Mouse (Mus musculus) heart, adult 8-10 months (tissue): ENCODE results near the gene Yjefn3. TPM values are rescaled to one million over a fixed set of nuclear protein-coding genes. Genes with fewer than 3 reads are reported as not detected.

ENCODE experiments used
- DNase-seq: peaks from one replicate; pipeline ENCODE4 v3.0.0; 2022; ENCODE audit warnings: low spot score
- total RNA-seq, 4 experiments: library from RNA; stranded (reverse); gene quantifications; 2 replicates each; pipeline ENCODE4 v1.2.4; 2022

The Yjefn3 gene
- total RNA-seq, 4 experiments from 2014 or later = 9.5 to 16.7 (median 13.2) TPM

DNA sequence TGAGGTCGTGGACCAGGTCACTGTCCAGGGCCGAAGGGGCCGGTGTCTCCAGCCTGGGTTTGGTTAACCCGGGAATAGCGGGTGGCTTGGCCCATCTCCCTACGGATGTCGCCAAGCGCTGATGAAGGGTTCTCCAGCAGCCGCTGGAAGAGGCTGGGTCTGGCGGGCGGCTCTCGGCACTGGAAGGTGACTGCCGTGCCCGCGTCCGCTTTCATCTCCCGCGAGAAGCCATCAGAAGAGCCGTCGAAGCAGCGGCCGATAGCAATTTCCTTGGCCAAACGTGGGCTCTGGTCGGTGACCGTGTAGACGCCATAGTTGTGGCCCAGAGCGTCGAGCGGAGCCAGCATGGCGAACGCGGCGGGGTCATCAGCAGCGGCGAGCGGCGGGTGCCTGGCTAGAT lies 21.7 kb downstream of the Yjefn3 start:
- no peak for DNase-seq

- no peak for DNase-seq
These were observed 22.8 kb downstream of the Yjefn3 start for GRCm38 (mm10) chr8:69879678-69880077.

- no peak for DNase-seq
These were observed 24.5 kb downstream of the Yjefn3 start for GRCm38 (mm10) chr8:69877992-69878391.

GRCm38 (mm10) chr8:69877396-69877795 lies 25.1 kb downstream of the Yjefn3 start:
- DNase-seq = no peak

DNA sequence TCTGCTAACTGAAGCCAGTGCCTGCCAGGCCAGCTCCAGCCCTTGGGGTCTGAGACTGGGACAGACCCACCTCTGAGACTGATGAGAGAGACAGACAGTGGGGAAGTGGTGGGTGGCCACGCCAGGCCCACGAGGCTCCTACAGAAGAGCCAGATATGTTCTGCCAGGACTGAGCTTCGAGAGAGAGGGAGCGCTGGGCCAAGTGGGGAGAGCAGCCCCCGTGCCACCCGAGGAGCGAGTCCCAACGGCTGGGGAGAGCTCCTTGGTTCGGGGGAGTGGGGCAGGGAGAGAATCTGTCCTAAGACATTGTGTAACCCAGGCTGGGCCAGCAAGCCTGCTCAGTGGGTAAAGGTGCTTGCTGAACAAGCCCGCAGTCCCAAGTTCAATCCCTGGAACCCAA lies 25.5 kb downstream of the Yjefn3 start:
- DNase-seq = no peak

DNA sequence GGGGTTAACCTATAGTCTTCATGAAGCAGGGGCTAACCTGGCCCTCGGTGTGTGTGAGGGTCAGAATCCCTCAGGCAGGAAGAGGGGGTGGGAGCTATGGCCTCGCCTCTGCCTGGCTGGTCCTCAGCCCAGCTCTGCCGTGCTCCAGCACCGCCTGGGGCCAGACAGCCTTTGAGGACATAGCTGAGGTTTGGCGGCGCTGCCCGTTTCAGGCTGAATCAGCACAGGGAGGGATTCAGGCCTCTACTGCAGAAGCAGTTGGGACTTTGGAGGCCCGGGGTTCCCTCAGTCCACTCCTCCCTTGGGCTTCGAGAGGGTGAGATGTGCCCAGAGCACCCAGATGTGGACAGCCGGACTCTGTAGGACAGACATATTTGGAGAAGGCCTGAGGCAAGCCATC lies 26.4 kb downstream of the Yjefn3 start:
- DNase-seq = no peak

DNA sequence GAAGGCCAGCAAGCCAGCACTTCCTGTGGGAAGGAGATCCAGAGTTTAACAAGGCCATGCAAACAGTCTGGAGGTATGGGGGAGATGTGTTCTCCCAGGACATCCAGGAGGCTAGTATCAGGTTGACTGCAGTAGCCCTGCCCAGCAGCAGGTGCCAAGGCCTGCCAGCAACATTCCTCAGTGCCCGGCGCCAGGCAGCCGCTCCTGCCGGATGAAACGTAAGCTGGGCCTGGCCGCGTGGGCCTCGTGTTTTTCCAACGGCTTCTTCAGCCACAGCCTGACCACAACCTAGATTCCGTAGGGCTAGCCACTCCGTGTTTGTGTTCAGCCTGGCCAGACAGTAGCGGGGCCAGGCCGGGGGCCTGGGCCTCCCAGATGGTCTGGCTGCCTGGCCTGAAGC lies 27.9 kb downstream of the Yjefn3 start:
- no peak for DNase-seq

GRCm38 (mm10) chr8:69874155-69874554 lies 28.4 kb downstream of the Yjefn3 start:
- peak; percentile 65 for DNase-seq

- no peak for DNase-seq
These were observed 31.6 kb downstream of the Yjefn3 start for GRCm38 (mm10) chr8:69870907-69871306.

DNA sequence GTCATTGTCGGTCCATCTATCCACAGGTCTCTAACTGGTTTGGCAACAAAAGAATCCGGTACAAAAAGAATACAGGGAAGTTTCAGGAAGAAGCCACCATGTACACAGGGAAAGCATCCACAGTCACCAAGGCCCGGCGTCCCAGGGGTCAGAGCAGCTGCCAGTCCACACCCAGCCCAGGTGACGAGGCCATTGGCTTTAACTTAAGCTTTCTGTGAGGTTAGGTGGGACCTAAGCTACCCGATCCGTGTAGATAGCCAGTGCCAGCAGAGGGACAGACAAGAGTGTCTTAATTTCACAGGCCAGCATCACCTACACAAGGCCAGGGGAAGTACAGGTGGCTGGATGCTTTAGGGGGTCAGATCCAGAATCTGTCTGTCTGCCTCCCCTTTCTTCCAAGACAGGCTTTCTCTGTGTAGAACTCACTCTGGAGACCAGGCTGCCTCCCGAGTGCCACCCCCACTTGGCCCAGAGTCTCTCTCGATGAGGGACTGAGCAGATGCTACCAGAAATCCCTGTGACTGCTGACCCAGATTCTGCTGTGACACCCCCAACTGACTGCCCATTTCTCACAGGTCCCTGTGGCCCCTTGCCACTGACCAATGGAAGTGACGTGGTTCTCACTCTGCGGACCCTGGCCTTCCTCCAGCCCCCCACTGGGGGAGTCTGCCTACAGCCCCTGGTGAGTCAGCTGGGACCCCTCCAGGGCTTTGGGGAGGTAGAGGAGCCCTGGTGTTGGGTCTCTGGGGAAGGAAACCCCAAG lies 32.3 kb downstream of the Yjefn3 start:
- no peak for DNase-seq

DNA sequence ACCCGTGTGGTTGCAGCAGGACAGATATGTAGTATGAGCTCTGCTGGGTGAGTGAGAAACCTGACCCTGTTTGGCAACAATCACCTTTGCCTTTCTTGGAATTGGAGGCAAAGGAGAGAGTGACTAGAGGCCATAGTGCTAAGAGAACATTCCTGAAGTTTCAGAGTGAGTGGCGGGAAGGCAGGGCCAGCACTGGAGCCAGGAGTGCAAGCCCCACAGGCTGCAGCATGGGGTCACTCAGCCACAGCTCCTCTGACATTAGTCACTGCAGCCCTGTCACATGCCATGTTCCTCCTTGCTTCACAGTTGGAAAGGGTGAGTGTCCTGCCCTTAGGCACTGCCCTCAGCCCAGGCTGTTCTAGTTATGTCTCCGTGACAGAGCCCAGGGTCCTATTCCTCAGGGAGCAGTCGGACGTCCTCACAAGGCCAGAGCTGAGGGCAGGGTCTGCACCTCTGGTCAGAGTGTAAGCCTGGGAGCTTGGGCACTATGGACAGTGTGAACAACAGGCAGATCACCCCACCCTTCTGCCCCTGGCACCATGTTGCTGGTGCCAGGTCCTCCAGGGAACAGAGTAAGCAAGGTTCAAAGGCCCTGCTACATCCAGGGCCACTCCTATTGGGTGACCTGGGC lies 34.7 kb downstream of the Yjefn3 start:
- no peak for DNase-seq

- no peak for DNase-seq
These were observed 38.3 kb downstream of the Yjefn3 start for GRCm38 (mm10) chr8:69864180-69864579.

DNA sequence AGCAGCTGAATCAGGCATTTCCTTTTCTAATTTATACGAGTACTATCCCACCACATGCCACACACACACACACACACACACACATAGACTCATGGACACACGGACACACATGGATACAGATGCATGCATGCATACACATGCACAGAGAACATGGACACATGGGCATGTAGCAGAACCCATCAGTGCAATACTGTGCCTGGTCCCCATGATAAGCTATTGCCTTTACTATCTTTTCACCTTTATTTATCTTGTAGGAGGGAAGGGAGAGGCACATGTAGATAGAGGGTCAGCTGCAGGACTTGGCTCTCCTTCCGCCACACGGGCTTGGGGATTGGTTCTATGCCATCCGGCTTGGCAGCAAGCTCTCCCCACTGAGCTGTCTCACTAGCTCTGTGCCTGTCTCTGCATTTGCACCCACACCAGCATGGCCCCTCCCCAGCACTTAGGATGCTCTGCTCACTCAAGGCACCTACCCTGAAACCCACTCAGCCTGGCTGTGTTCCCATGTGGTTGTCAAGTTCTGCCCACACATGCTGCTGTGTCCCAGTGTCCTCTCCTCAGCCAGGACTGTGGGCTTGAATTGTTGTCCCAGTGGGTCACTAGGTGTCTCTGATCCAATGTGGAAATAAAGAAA lies 39.0 kb downstream of the Yjefn3 start:
- no peak for DNase-seq

- DNase-seq = no peak
These were observed 41.3 kb downstream of the Yjefn3 start for GRCm38 (mm10) chr8:69861251-69861650.

GRCm38 (mm10) chr8:69860807-69861206 lies 41.7 kb downstream of the Yjefn3 start:
- no peak for DNase-seq

- no peak for DNase-seq
These were observed 48.6 kb downstream of the Yjefn3 start for GRCm38 (mm10) chr8:69853869-69854268.

DNA sequence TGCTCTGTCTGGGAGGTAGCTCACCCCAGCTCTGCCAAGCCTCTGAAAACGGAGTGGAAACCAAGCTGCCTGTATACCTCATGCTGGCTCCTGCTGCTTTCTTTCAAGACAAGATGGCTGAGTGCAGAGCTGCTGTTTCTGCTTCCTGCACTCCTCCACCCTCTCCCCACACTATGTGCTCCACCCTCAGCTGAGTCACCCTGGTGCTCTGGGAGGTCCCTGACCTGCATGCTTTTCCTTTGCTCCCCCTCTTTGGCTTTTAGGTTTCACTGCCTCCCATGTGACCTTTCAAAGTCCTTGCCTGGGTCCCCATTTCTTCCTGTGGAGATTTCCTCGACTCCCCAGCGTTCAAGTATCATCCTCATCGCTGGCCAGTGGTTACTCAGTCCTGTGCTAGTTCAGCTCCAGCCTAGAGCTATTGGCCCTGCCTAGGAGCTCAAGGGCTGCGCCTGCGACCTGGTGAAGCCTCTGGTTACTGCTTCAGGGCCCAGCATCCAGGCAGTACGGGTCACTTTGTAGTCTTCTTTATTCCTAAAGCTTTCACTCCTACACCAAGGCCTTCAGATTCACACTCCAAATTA lies 51.5 kb downstream of the Yjefn3 start:
- no peak for DNase-seq

- DNase-seq = no peak
These were observed 52.6 kb downstream of the Yjefn3 start for GRCm38 (mm10) chr8:69849899-69850298.

DNA sequence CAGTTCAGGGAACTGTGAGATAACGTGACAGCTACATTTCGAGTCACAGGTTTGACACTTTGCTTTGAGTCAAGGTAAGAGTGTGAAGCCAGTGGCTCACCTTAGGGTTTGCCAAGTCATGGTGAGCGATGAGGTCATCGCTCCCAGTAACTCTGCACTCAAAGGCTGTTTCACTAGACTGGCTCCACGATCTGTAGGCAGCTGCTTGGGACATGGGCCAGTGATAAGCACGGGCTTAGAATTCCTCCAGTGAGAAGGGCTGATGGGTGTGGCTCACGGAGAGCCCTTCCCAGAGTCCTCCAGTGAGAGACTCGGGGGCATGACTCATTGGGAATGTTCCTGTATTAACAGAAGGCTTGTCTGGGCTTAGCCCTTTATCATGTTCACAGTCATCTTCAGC lies 53.6 kb downstream of the Yjefn3 start:
- DNase-seq = peak; percentile 24

- no peak for DNase-seq
These were observed 55.1 kb downstream of the Yjefn3 start for GRCm38 (mm10) chr8:69847167-69848065.
